Mouse (Mus musculus): ENCODE results near the gene Hist1h3h.

The Hist1h3h gene

DNA sequence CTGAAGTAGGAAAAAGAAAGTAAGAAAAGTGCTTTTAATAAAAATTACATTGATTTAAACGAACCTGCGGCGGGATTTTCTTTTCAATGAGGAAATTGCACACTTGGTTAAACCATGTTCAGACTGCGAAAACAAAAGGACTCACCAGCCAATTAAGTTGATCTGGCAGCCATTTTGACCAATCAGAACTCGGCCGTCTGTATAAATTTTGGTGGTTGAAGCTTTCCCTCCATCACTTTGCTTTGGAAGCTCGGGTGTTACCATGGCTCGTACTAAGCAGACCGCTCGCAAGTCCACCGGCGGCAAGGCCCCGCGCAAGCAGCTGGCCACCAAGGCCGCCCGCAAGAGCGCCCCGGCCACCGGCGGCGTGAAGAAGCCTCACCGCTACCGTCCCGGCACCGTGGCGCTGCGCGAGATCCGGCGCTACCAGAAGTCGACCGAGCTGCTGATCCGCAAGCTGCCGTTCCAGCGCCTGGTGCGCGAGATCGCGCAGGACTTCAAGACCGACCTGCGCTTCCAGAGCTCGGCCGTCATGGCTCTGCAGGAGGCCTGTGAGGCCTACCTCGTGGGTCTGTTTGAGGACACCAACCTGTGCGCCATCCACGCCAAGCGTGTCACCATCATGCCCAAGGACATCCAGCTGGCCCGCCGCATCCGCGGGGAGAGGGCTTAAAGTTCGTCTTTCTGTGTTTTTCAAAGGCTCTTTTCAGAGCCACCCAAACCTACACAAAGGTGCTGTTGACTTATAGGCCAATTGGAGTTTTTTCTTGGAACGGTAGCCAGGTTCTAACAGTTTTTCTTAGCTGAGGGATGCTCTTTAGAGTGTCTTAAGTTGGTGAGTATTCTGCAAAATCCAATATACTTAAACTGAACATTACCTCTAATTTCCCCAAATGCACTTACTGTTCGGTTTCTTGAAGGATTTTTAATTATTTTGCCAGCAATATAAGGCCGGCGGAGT is at the start of gene Hist1h3h:
Gene Hist1h3h (plus strand): TSS at position 263 of the 961 bp plus-strand sequence.
- peak; percentile 90 for DNase-seq (ENCODE audit: low read depth)

DNA sequence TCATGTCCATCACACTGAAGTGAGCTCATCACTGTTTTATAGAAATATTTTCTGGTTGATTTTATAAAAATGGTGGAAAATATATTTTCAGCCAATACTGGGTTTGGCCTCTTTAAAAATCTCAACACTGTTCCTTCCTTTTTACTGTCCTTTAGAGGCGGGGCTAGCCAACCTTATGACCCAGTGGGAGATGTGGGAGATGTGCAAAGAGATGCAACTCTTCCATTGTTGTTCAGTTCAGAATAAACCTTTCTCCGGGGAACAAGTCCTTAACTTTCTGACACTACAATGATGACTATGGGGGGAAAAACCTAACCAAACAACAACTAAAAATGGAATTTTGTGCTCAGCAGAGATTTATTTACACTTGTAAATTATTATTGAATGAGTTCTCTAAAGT is 40.2 kb upstream of the Hist1h3h start, which contains the start of gene Olfr1360:
Gene Olfr1360 (minus strand): TSS at position 101 of the 400 bp plus-strand sequence.
- DNase-seq (ENCODE audit: low read depth): no peak

DNA sequence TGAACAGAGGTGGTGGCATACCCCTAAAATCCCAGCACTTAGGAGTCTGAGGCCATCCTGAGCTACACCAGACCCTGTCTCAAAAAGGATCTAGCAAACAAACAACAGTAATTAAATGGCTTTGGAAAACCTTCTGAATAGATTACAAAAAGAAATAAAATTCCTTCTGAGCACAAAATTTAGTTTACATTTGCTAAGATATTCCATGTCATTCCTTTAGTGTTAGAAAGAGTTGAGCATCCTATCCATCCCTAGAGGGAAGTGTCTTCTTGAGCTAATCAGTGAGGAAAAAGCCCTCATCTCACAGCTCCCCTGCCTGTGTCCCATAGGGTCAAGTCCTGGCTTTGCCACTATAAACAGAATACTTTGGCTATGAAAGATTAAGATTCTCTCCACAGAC is 19.6 kb upstream of the Hist1h3h start, which contains the start of gene Olfr1359:
Gene Olfr1359 (plus strand): TSS at position 301 of the 400 bp plus-strand sequence.
- no peak for DNase-seq (ENCODE audit: low read depth)

DNA sequence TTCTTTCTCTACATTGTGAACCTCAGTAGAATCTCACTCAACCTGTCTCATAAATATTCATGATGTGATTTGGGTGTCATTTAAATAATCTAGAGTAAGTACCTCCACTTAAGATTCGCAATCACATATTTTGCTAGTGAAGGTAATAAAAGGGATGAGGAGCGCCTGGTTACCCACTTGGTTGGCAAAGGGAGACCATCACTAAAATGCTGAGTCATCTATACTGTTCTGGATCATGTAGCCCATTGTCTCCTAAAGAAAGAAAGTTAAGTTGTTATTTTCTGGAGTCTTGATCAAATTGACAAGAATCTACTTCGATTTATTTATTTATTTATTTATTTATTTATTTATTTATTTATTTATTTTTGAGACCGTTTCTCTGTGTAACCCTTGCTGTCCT is 10.8 kb upstream of the Hist1h3h start:
- no peak for DNase-seq (ENCODE audit: low read depth)

DNA sequence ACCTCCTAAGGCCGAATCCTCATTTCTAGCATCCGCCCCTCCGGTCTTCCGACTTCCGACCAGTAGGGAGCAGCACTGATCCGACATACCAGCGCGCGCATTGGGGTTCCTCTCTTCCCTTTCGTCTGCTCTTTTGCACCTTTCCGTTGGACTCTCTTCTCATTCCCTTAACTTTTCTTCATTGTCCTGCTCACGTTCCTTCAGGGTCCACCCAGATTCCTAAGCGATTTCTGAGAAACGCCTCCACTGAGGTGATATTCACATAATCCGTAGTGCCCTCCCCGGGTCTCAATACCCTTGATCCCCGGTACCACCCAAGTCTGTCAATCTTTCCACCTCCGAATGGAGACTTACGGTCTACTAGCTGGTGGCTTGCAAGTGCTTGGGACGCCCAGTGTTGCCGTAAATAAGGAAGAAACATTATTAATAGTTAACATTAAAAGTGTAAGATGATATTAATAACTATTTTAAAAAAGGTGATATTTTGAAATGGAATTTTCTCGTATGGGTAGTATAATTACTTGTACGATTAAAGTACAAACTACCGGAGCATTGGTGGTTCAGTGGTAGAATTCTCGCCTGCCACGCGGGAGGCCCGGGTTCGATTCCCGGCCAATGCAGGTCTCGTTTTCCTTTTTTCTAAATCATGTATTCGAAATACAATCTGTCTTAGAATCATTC is 7.3 kb upstream of the Hist1h3h start:
- DNase-seq (ENCODE audit: low read depth): peak; percentile 94

DNA sequence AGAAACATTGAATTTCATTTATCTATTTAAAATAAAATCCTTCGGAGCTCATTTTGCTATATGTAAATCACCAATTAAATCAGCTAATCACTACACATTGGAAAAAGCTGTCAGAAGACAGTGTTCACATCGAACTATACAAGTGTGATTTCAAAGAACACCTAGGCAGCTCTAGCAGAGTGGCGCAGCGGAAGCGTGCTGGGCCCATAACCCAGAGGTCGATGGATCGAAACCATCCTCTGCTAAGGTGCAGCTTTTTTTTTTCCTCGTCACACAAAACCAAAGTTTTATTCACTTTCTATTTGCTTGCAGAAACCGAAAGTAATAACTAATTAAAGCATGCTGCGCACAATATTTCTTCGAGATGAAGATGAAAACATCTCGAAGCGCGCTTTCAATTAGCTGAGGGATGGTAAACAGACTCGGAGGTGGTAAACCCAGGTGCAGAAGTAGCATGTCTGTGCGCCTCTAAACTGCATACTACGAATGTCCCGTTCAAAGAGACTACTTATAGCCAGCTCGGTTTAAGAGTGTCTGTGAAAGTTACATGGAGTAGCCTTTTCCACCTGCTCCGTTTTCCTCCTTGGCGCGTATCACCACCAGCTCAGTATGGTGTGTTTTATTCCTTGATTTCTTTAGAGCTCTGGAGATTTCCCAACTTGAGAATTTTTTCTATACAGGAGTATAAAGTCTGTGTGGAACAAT is 6.5 kb upstream of the Hist1h3h start:
- DNase-seq (ENCODE audit: low read depth): peak; percentile 96

DNA sequence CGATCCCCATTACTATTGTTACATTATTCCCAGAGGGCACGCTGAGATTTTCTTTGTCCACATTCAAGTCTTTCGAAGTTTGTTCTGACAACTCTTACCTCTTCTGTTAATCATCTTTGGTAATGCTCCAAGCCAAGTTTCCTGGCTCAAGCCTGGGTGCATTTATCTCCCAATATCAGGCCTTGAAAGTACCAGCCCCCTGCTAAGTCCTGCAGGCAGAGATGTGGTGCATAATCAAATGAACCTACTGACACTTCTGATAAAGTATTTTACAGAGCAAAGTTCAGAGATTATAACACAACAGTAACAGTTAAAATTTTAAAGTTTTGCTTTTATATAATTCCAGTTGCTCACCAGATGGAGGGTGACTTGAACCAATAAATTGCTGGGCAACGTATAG is 5.8 kb upstream of the Hist1h3h start:
- DNase-seq (ENCODE audit: low read depth): no peak

DNA sequence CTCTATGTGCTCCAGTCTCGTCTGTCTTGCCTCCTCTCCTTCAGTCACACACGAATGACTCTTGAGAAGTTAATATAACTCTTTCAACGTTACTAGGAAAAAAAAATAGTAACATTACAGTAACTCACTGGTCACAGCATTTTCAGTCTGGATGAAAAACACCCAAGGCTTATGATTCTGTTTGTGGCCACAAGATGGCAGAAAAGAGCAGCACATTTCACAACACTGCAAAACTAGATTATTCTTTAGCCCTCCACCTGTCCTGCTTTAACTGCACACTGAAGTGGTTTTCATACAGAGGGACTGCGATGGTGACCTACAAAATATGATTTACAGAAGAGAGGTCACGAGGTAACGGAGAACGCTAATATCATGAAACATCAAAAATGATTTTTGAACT is 2.7 kb upstream of the Hist1h3h start:
- DNase-seq (ENCODE audit: low read depth): peak; percentile 89

DNA sequence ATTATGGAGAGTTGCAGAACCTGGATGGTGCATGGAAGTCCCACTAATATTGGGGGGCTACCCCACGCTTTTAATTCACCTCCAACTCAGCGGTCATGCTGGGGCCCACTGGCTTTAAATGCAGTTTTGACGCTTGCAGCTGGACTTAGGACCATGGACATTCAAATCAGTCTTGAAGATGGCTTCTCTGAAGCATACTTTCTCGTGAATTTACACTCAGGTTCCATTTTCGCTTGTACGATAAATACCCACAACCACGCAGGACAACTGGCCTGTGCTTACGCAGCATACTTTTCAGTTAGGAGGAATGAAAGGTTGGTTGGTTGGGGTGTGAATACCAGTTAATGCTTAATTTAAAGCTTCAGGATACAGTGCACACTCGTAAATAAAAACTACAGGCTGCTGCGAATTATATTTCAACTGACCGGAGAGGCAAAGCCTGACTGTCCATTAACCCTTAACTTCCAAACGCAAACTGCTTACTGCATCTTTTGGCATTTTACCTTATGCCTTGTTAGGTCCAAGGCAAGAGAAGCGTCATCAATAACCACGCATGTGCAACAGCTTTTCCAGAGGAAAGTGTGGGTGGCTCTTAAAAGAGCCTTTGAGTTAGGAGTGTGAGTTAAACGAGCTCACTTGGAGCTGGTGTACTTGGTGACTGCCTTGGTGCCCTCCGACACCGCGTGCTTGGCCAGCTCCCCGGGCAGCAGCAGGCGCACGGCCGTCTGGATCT is 2.2 kb upstream of the Hist1h3h start:
- peak; percentile 55 for DNase-seq (ENCODE audit: low read depth)

DNA sequence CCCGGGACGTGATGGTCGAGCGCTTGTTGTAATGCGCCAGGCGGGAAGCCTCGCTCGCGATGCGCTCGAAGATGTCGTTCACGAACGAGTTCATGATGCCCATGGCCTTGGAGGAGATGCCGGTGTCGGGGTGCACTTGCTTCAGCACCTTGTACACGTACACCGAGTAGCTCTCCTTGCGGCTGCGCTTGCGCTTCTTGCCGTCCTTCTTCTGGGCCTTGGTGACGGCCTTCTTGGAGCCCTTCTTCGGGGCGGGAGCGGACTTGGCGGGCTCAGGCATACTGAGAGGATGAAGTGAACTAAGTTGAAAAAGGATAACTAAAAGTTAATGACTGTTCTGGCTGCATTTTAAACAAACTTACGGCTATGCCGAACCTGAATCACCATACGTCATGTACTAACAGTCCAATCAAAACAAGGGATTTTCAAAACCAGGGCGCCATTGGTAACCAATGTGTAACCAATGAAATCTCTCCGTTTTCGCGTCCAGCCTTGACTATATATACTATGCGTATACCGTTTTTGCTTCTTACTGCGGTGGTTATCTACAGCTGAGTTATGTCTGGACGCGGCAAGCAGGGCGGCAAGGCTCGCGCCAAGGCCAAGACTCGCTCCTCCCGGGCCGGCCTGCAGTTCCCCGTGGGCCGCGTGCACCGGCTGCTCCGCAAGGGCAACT is 1.5 kb upstream of the Hist1h3h start, which contains the start of the genes Hist1h2bl and Hist1h2ai:
Gene Hist1h2bl (minus strand): TSS at position 280 of the 676 bp plus-strand sequence.
Gene Hist1h2ai (plus strand): TSS at position 559 of the 676 bp plus-strand sequence.
- peak; percentile 93 for DNase-seq (ENCODE audit: low read depth)

DNA sequence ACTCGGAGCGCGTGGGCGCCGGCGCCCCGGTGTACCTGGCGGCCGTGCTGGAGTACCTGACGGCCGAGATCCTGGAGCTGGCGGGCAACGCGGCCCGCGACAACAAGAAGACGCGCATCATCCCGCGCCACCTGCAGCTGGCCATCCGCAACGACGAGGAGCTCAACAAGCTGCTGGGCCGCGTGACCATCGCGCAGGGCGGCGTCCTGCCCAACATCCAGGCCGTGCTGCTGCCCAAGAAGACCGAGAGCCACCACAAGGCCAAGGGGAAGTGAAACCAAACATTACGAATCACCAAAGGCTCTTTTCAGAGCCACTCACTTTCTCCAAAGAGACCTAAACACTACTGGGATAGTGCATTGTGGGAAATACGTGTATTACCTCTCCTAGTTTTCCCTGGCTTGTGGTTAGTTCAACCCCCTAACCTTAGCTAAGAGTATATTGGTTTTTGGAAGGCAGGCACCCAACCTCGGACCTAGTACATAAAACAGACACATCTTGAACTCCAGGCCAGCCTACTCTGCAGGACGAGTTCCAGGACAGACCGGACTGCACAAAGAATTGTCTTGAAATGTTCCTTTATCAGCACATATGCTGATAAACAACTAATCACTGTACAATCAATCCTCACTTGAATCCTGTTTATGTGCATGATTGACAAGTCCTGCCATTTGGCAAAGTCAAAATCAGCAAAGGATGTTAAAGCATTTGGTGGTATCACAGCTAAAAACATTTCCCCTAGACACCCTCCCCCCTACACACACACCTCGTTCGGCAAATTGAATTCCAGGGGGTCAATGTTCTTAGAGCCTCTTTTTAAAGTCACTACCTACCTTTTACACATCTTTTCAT is 693 bp upstream of the Hist1h3h start:
- peak; percentile 60 for DNase-seq (ENCODE audit: low read depth)

DNA sequence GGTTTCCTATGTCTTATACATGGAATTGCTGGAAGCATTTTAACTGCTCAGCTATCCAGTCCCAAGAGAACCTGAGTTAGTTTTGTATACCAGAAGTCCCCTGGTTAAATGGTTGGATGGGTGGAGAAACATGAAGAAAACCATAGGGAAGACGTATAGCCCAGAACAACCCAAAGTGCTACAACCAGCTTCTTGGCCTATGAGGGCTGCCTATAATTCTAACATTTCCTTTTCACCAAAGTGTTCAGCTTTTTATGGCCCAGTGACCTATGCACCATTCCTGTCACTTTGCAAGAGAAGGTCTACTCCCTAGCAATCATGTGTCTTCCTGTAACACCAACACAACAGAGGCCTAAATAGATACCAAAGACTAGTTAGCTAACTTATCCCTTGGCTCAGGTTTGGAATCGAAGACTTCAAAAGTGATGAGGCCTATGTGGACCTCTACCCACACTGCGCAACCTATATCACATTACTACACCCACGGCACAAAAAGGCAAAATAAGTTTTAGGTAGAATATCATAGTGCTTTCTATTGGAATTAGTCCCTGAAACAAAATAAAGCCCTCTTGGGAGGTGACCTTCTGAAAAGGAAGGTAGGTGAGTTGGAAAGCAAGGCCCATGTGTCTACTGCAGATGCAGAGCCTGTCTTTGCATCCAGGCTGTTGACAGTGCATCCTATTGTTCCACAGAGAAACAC is 1.1 kb downstream of the Hist1h3h start:
- DNase-seq (ENCODE audit: low read depth): peak; percentile 15

DNA sequence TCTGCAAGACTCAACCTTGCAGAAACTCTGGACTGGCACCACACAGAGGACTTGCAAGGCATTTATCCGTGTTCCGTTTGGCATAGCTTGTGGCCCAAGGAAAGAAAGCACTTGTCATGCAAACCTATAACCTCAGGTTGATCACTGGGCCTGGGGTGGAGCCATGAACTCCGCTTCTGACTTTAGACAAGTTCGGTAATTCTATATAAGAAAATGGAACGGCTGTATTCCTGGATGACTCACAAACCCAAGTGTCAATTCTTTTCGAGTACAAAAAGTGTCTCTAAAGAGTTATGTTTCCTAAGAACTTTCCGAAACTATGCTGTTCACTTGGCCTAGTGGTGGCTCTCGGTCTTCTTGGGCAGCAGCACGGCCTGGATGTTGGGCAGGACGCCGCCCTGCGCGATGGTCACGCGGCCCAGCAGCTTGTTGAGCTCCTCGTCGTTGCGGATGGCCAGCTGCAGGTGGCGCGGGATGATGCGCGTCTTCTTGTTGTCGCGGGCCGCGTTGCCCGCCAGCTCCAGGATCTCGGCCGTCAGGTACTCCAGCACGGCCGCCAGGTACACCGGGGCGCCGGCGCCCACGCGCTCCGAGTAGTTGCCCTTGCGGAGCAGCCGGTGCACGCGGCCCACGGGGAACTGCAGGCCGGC is 3.8 kb downstream of the Hist1h3h start:
- DNase-seq (ENCODE audit: low read depth): peak; percentile 47

DNA sequence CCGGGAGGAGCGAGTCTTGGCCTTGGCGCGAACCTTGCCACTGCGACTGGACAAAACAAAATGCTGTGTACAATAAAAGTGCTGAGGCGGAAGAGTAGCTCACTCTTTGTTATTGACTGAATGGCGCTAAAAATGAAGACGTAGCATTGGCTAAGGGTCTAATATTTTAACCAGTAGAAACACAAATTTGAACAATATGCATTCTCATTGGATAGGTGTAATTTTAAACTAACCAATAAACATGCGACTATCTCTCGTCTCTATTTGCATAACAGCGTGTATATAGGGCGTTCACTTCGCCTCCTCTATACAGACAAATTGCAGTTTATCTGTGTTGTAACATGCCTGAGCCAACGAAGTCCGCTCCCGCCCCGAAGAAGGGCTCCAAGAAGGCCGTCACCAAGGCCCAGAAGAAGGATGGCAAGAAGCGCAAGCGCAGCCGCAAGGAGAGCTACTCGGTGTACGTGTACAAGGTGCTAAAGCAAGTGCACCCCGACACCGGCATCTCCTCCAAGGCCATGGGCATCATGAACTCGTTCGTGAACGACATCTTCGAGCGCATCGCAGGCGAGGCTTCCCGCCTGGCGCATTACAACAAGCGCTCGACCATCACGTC is 4.4 kb downstream of the Hist1h3h start, which contains the start of gene Hist1h2bm:
Gene Hist1h2bm (plus strand): TSS at position 288 of the 616 bp plus-strand sequence.
- peak; percentile 92 for DNase-seq (ENCODE audit: low read depth)

DNA sequence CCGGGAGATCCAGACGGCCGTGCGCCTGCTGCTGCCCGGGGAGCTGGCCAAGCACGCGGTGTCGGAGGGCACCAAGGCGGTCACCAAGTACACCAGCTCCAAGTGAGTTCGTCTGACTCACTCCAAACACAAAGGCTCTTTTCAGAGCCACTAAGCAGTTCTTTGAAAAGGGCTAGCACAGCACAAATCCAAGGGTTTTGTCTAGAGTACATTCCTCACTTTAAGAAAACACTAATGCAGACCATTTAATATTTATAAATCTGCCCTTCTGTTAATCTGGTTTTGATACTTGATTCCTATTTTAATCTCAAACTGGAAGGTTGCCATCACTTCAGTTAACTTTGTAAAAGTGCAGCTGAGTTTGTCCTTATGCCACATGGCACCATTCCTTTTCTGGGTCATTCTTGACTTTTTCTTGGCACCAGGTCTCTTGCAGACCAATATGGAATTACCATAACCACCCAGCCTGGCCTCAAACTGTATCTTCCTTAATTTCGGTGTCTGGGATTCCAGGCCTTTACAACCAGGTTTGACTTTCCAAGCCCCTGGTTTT is 5.0 kb downstream of the Hist1h3h start:
- DNase-seq (ENCODE audit: low read depth): no peak

DNA sequence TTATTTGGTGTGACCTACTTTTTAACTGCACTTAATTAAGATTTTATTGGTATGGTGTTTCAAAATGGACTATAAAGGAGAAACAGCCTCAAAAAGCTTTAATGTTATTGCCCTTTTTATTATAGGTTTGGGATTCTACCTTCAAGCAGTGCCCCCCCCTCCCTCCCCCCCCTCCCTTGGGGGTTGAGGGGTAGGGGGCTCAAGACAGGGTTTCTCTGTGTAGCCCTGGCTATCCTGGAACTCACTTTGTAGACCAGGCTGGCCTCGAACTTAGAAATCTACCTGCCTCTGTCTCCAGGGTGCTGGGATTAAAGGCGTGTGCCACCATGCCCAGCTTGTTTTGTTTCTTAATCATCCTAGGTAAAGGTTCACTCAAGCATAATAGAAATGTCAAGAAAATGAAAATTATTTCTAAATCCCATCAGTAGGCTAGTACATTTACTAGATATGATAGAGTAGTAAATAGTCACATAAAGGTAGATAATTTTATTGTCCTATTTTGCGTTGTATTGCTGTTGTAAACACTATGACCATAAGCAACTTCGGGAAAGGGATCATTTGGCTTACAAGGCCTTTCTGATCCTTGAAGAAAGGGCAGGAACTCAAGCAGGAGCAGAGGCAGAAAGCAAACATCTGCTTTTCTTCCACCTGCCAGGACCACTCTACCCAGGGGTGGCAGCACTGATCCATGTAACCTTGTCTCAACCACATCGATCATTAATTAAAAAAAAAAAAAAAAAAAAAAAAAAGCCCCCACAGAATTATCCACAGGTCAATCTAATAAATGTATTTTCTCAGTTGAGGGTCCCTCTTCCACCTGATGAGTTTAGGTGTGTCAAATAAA is 5.8 kb downstream of the Hist1h3h start:
- no peak for DNase-seq (ENCODE audit: low read depth)

Data from naive thymus-derived CD4-positive, alpha-beta T cell, adult 2 months (primary cell).